Mouse (Mus musculus) gastrocnemius, adult 2 months (tissue): ENCODE data around the gene Galnt6. TPM values are rescaled to one million over a fixed set of nuclear protein-coding genes. Genes with fewer than 3 reads are reported as not detected.

Source experiments
- DNase-seq: peaks from one replicate; pipeline ENCODE4 v3.0.0; 2022
- H3K27ac ChIP-seq: fragments of 200-600 bp; 2 replicates; pipeline ENCODE4 v1.8.1; 2022; ENCODE audit warnings: mild to moderate bottlenecking
- H3K4me3 ChIP-seq: fragments of 200-600 bp; 2 replicates; pipeline ENCODE4 v1.8.1; 2022; ENCODE audit warnings: mild to moderate bottlenecking, moderate library complexity
- CTCF ChIP-seq: fragments of 200-600 bp; IDR thresholded peaks from 2 replicates; pipeline ENCODE4 v1.8.1; 2022; ENCODE audit warnings: antibody characterized with exemption, mild to moderate bottlenecking, moderate library complexity
- intact Hi-C: fragments of 180-260 bp; cut with DNase I; formaldehyde crosslinking; loops from one replicate; pipeline ENCODE4 v1.15.1; 2025
- total RNA-seq, 2 experiments: library from RNA; stranded (reverse); gene quantifications; 2 replicates each; pipeline ENCODE4 v1.2.3; 2021

The Galnt6 gene
- total RNA-seq, 2 experiments from 2014 or later = 0.10 to 0.14 TPM

DNA sequence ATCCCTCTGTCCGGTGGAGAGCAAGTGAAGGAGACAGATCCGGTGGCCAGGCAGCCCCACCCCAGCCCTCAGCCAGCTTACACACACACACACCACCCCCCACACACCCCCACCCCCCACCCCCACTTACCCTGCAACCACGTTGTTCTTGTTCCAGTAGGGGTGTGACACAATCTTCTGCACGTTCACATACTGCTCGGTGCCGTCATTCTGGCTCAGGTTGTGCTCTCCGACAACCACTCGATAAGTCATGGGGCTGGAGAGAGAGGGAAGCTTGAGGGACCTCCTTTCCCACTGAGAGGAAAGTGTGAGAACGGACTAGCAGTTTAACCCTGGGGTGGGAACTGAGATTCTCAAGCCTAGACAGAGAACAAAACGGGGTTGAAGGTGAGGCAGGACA is 44.7 kb downstream of the Galnt6 start:
- TF ChIP-seq CTCF = no peak
- DNase-seq = no peak
- H3K4me3 ChIP-seq = no peak overlapping the region
- H3K27ac ChIP-seq = no peak overlapping the region
- intact Hi-C loops = loop anchor here (5.0 kb wide), 1 partner anchor 72 kb away; no protein-coding TSS in a partner anchor

DNA sequence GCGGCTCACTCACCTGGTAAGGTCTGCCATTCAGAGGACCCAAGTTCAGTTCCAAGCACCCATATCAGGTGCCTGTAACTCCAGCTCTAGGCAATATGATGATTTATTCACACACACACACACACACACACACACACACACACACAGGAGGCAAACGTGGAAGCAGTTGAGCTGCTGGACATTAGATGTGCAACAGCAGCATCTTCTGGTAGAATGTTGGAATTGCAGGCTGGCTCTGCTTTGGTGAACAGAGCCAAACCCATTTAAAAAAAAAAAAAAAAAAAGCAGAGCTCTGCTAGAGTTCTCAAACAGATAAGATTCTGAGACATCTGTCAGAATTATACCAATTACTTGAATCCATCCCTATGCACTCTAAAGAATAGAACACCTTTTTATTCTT is 46.1 kb downstream of the Galnt6 start:
- peak; percentile 80 for DNase-seq
- no peak overlapping the region for H3K27ac ChIP-seq
- no peak overlapping the region for H3K4me3 ChIP-seq
- peak; percentile 78 for TF ChIP-seq CTCF
- intact Hi-C loops = loop anchor here (2.0 to 5.0 kb wide), 3 partner anchors 71 to 214 kb away; partner anchors contain the start of gene Letmd1

DNA sequence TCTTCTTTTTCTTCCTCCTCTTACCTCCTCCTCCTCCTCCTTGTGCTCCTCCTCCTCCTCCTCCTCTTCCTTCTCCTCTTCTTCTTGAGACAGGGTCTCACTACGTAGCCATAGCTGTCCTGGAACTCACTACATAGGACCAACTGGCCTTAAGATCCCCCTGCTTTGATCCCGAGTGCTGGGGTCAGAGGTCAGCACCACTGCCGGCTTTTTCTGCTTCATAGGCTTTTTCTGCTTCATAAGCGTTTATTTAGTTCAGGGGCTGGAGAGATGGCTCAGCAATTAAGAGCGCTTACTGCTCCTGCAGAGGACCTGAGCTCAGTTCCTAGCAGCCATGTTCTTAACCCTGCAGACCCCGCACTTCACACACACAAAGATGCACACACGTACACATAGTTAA is 47.4 kb downstream of the Galnt6 start:
- Histone ChIP-seq H3K27ac (no peak overlapping the region), H3K4me3 (no peak overlapping the region)
- DNase-seq = no peak
- TF ChIP-seq CTCF = no peak
- intact Hi-C loops = loop anchor here (2.0 to 5.0 kb wide), 3 partner anchors 69 to 213 kb away; partner anchors contain the start of gene Letmd1

DNA sequence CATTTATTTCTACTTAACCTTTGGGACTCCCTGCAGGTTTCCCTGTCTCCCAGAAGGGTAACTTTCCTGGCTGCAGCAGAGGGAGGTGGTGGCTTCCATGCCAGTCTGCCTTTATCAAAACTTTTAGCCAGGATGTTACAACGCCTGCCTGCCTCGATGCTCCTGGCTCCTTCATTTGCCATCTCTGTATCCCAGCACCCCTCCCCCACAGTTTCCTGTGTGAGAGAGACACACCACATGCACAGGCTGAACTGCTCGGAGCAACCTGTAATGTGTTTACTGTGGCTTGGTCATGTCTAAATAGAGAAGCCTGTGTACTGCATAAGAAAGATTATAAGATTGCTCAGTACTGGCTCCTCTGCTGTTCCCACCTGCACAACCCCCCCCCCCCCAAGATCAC is 48.8 kb downstream of the Galnt6 start:
- intact Hi-C loops = loop anchor here (5.0 kb wide), 1 partner anchor 68 kb away; no protein-coding TSS in a partner anchor
- Histone ChIP-seq H3K27ac (no peak overlapping the region), H3K4me3 (no peak overlapping the region)
- TF ChIP-seq CTCF = no peak
- no peak for DNase-seq

DNA sequence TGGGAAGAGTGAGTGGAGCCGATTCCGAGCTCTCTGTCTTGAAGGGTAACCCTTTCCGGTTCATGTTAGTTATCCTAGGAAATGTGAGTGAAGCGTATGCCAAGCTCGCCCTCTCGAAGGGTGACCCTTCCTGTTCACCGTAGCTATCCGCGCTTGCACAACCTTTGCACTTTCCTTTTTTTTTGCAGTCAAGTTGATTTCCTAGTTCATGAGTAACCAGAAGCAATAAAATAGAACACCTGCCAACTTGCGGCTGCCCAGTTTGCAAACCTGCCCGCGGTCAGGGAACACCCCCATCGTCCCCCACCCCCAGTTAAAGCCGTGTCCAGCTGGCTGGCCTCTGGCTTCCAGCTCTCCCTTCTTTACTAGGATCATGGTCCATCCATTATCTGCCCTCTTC is 50.2 kb downstream of the Galnt6 start:
- H3K27ac ChIP-seq = no peak overlapping the region
- TF ChIP-seq CTCF = no peak

DNA sequence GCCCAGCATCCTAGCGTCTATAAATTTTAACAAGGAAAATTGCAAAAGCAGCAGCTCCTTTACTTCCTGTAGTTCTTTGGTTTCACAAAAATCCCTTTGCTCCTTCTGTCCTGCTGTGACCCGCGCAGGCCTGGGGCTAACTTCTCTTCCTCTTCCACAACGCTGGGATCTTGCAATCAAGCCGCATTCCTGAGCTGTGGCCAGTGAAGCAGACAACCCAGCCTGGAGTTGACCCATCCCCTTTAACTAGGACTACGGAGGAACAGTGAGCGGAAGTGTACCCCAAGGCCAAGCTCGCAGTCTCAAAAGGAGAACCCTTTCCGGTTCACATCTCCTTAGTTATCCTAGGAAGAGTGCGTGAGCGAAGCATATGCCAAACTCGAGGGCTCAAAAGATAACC is 50.6 kb downstream of the Galnt6 start:
- TF ChIP-seq CTCF = no peak
- DNase-seq = no peak
- H3K4me3 ChIP-seq = no peak overlapping the region
- intact Hi-C loops = no loop called here
- H3K27ac ChIP-seq = no peak overlapping the region

More for the DNA sequence above, 50.2 kb downstream of the Galnt6 start:
- no peak overlapping the region for H3K4me3 ChIP-seq
- intact Hi-C loops = no loop called here
- DNase-seq = no peak

DNA sequence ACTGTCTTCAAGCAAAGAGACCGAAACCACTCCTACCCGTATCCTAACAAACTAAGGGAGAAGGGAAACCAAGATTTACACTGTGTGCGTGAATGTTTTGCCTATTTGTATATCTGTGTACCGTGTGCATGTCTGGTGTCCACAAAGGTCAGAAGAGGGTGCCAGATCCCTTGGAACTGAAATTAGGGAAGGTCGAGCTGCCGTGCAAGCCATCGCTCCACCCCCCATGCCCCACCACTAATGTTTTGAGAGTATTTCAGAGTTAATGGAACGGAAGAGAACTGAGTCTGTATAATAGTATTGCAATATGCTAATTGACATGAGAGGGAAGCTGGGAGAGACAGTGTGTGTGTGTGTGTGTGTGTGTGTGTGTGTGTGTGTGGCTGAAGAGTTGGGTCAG is 51.5 kb downstream of the Galnt6 start:
- Histone ChIP-seq H3K4me3 (no peak overlapping the region), H3K27ac (no peak overlapping the region)
- no peak for DNase-seq
- intact Hi-C loops = no loop called here
- no peak for TF ChIP-seq CTCF

DNA sequence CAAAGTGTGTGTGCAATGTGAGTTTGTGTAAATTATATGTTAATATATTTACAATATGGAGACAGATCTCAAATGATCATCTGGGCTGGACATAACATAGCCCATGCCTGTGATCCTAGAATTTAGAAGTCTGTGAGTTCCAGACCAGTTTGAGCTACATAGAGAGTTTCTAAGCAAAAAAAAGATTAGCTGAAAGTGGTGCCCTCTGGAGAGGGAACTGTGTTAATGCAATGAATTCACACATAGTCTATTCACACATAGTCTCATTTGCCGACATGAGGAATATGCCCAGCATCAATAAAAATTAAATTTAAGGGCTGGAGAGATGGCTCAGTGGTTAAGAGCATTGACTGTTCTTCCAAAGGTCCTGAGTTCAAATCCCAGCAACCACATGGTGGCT is 52.7 kb downstream of the Galnt6 start:
- no peak overlapping the region for H3K27ac ChIP-seq
- no peak overlapping the region for H3K4me3 ChIP-seq
- peak; percentile 14; the same call in 1 of the 2 replicates for TF ChIP-seq CTCF
- intact Hi-C loops = no loop called here
- DNase-seq = no peak

DNA sequence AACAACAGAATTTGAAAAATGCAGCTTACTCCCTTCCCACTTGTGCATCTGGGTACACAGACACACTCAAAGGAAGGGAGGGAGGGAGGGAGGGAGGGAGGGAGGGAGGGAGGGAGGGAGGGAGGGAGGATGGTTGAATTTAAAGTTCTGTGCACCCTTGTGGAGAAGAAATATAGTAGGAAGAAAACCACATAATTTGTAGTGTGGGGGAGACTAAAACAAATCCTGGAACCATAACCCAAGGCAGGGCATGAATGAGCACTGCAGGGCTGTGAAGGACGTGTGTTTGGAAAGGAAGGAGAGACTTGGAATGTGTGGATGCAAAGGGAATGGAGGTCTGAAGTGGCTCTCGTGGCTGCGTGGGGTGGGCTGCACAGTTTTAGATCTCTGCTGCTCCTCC is 53.7 kb downstream of the Galnt6 start:
- no peak for TF ChIP-seq CTCF
- intact Hi-C loops = no loop called here

DNA sequence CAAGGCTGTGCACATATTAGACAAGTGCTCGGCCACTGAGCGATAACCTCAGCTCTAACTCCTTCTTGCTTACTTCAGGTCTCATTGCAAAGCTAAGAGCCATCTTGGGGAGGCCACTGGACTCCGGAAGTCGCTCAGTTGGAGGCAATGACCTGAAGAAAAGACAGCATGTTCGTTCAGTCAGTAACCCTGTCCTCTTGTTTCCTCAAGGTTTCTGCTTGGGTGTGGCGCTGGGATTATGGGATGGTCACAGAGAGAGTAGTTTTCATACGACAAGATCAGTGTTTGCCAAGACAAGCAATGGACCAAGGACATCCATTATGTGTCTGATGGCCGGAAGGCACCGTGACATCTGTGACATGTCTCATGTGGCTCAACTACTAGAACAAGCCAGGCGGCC is 54.6 kb downstream of the Galnt6 start:
- TF ChIP-seq CTCF = no peak
- intact Hi-C loops = no loop called here
- H3K27ac ChIP-seq = peak overlapping the region; percentile 58; the same call in 1 of the 2 replicates

More for the DNA sequence above, 53.7 kb downstream of the Galnt6 start:
- Histone ChIP-seq H3K4me3 (no peak overlapping the region), H3K27ac (no peak overlapping the region)
- DNase-seq = no peak

DNA sequence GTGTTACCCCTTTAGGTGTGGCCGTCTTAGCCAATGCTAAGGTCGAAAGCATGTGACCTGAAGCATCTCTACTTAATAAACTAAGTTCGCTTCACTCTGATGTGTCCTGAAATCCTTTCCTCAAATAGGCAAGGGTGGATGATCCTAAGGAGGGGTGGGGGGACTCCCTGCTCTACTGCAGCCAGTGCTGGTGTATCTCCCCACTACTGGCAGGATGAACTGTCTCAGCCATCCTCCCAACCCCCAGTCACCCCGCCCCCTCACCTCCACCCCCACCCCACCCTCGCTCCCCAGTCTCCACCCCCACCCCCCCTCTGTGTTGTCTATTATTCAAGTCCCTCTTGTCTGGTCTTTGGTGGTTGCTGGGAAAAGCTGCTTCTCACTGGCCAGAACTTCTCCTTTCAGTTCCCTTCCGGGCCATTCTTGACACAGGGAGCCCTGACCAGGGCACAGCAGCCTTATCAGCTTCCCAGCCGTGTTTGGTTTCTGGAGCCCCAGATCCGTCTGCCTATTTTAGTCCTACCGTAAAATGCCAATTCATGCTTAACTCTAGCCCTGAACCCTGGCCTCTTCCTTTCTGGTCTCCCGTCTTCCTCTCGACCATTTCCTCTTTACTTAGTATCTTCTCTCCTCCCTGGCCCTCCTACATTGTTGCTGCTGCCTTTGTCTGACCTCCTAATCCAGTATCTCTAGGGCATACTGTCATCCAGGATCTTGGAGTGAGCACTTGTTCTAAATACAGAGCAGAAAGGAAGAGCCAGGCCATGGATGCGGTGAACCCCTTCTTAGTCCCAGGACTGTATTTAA is 55.4 kb downstream of the Galnt6 start:
- no peak for DNase-seq
- TF ChIP-seq CTCF = no peak
- no peak overlapping the region for H3K4me3 ChIP-seq
- intact Hi-C loops = no loop called here
- peak overlapping the region; percentile 58 for H3K27ac ChIP-seq

More for the DNA sequence above, 54.6 kb downstream of the Galnt6 start:
- no peak overlapping the region for H3K4me3 ChIP-seq
- DNase-seq = no peak

DNA sequence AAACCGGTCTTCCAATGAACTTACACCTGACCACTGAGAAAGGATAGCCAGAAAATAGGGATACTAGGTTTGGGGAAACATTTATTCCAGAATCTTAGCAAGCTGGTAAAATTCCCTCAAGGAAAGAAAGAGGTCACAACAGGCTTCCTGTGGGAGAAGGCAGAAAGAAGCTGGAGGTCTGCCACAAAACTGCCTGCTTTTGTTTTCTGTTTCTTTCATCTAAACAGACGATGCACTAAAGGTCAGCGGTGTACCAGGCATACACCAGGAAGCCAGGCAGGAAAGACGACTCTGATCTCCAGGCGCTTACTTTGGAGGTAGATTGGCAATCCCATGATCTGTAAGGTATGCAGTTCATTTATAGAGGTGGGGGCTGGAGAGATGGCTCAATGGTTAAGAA is 58.3 kb downstream of the Galnt6 start:
- no peak for TF ChIP-seq CTCF
- no peak overlapping the region for H3K4me3 ChIP-seq
- H3K27ac ChIP-seq = no peak overlapping the region
- DNase-seq = no peak
- intact Hi-C loops = no loop called here

DNA sequence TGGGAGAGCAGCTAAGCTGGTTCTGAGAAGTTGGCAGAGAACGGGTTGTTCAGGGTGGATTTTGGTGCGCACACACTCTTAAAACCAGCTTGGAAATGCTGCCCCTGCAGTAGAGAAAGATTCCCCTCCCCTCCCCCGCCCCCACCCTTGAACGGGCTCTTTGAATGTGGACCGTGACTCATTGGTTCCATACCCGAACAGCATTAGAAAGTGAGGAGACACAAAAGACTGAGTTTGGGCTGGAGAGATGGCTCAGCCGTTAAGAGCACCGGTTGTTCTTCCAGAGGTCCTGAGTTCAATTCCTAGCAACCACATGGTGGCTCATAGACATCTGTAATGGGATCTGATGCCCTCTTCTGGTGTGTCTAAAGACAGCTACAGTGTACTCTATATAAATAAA is 59.2 kb downstream of the Galnt6 start:
- TF ChIP-seq CTCF = no peak
- H3K4me3 ChIP-seq = no peak overlapping the region
- no peak overlapping the region for H3K27ac ChIP-seq
- DNase-seq = no peak
- intact Hi-C loops = no loop called here

DNA sequence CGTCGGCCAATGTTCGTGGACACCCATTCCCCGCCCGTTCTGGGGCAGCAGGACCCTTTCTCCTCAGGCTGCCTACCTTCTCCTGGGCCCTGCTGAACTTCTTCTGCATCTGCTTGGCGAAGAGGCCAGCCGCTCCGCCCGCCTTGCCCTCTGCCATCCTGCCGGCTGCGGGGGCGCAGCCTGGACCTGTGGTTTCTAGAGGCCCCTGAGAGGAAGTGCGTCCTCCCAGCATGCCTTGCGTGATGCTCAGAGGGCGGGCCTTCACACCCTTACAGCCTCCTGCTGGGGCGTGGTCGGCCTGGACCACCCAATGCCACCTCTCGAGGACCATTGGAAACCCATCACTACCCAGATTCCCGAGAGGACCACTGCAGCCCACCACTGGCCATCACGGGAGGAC is 59.8 kb downstream of the Galnt6 start, which contains the start of gene Bin2:
Gene Bin2, minus strand, starts transcription at position 217 of the 400 bp plus-strand sequence.
- intact Hi-C loops = no loop called here
- H3K27ac ChIP-seq = no peak within 1 kb of the TSS
- peak within 1 kb of the TSS; percentile 40 for H3K4me3 ChIP-seq
- TF ChIP-seq CTCF = no peak
- DNase-seq = peak; percentile 27
